Mouse (Mus musculus) stomach, postnatal 0 days (tissue): ENCODE results near the gene Magi1.

Source experiments
- CTCF ChIP-seq: IDR thresholded peaks from 2 replicates; pipeline ENCODE4 v1.5.1; 2016; ENCODE audit warnings: antibody characterized with exemption, low read depth, mild to moderate bottlenecking, moderate library complexity
- EP300 ChIP-seq: optimal IDR thresholded peaks from 2 replicates; pipeline ENCODE3; 2016; ENCODE audit warnings: antibody characterized with exemption

GRCm38 (mm10) chr6:93786220-93786619, 497.5 kb downstream of the Magi1 start:
- no peak for TF ChIP-seq EP300
- TF ChIP-seq CTCF, result no peak
